ENCODE assay signal across 20 mouse cellular contexts in the genomic region with DNA sequence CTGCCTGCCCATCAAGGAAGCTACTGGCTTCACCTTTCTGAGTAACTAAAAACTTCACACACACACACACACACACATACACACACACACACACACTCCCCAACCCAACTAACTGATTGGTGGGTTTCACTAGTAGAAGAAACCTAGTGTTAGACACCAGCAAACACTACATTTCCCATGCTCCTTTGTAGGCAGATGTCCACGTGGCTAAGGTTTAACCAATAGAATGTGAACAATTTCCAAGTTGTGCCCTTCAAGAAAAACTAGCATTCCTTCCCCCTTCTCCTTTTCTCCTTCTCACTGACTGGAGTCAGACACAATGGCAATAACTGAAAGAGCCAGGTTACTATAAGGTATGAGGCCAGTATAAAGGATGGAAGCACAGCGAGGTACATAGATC.
DNase-seq lines count a peak whose midpoint lies in the region; ATAC-seq and TF ChIP-seq lines count a peak whose summit lies in the region.
"Had no signal": no experiment of that assay in that cellular context is flagged by ENCODE, and none has a peak within 500 bp of the region (broad histone marks: within the 10 kb centered on the region; RNA-seq: fewer than 3 reads in every experiment).

No protein-coding gene starts in this region.

- no peak overlapping the region for H3ac ChIP-seq in myocyte (ENCODE audit: control insufficient read depth, insufficient read length)

- no peak overlapping the region for H3K4me2 ChIP-seq in midbrain, embryonic 11.5 days
- H3K4me2 ChIP-seq in midbrain, embryonic 15.5 days = no peak overlapping the region
- no peak overlapping the region for H3K4me2 ChIP-seq in myocyte (ENCODE audit: low read depth)
- H3K4me2 ChIP-seq: embryonic facial prominence, embryonic 12.5 days; forebrain, embryonic 13.5 days; forebrain, embryonic 15.5 days had no signal

- ATAC-seq in midbrain, embryonic 11.5 days (ENCODE audit: low FRiP score) = no peak
- no peak for ATAC-seq in midbrain, embryonic 15.5 days (replicated peaks)
- ATAC-seq: activated CD4-positive, CD25-positive, alpha-beta regulatory T cell, adult 4 months; forebrain, embryonic 13.5 days; forebrain, embryonic 15.5 days had no signal

- H3K36me3 ChIP-seq in midbrain, embryonic 11.5 days (ENCODE audit: control insufficient read depth, insufficient read depth, low read length) = no peaks in the 10 kb centered on the region
- no peaks in the 10 kb centered on the region for H3K36me3 ChIP-seq in midbrain, embryonic 15.5 days (replicated peaks)
- H3K36me3 ChIP-seq in ES-E14 (ENCODE audit: control insufficient read depth, insufficient read depth, low read length, poor library complexity, severe bottlenecking) = no peaks in the 10 kb centered on the region
- H3K36me3 ChIP-seq in myocyte (ENCODE audit: control insufficient read depth, insufficient read depth) = no peaks in the 10 kb centered on the region
- H3K36me3 ChIP-seq: embryonic facial prominence, embryonic 10.5 days; embryonic facial prominence, embryonic 12.5 days; forebrain, embryonic 15.5 days had no signal

- DNase-seq in midbrain, embryonic 11.5 days (ENCODE audit: low spot score, missing footprints) = peak; percentile 23
- DNase-seq in ES-E14 (ENCODE audit: low read depth, low spot score) = no peak
- DNase-seq in retina, embryonic 14.5 days (ENCODE audit: low spot score) = no peak
- DNase-seq in right cerebral cortex, postnatal 25 days = no peak
- DNase-seq: adrenal gland, adult 8-10 months; adrenal gland, postnatal 14 days; adrenal gland, postnatal 36 days; B cell, adult 2 months; cerebellum, adult 11-12 months; cerebellum, adult 2 months; cerebellum, adult 9-10 months; cerebellum, postnatal 10 days; cerebellum, postnatal 25 days had no signal

- no peak for TF ChIP-seq POLR2A in myocyte (IDR thresholded peaks at IDR 0.05; ENCODE audit: insufficient read length, low read depth)

- H3K27me3 ChIP-seq in midbrain, embryonic 11.5 days (ENCODE audit: control insufficient read depth, insufficient read depth, low read length) = no peaks in the 10 kb centered on the region
- no peaks in the 10 kb centered on the region for H3K27me3 ChIP-seq in midbrain, embryonic 15.5 days (replicated peaks)
- no peaks in the 10 kb centered on the region for H3K27me3 ChIP-seq in myocyte (ENCODE audit: control insufficient read depth, insufficient read depth, insufficient read length)
- H3K27me3 ChIP-seq: embryonic facial prominence, embryonic 12.5 days; forebrain, embryonic 13.5 days; forebrain, embryonic 15.5 days had no signal

- no peaks in the 10 kb centered on the region for H3K79me2 ChIP-seq in myocyte (ENCODE audit: control insufficient read depth, insufficient read depth)

- whole genome bisulfite sequencing in midbrain, embryonic 11.5 days = 81% methylated on average over 2 of the region's 2 CpGs
- WGBS in midbrain, embryonic 15.5 days = 76% methylated on average over 2 of the region's 2 CpGs

- H3K4me3 ChIP-seq in midbrain, embryonic 11.5 days (ENCODE audit: low read depth, low read length) = no peak overlapping the region
- no peak overlapping the region for H3K4me3 ChIP-seq in midbrain, embryonic 15.5 days
- no peak overlapping the region for H3K4me3 ChIP-seq in ES-E14 (ENCODE audit: insufficient read depth in 1 of 2, low read depth in 1 of 2, low read length in 2 of 2, poor library complexity in 1 of 2, severe bottlenecking in 1 of 2)
- no peak overlapping the region for H3K4me3 ChIP-seq in myocyte
- H3K4me3 ChIP-seq: embryonic facial prominence, embryonic 10.5 days; embryonic facial prominence, embryonic 12.5 days; forebrain, embryonic 13.5 days; forebrain, embryonic 15.5 days had no signal

- no peaks in the 10 kb centered on the region for H3K9me3 ChIP-seq in midbrain, embryonic 11.5 days (ENCODE audit: control insufficient read depth, low read length)
- no peaks in the 10 kb centered on the region for H3K9me3 ChIP-seq in midbrain, embryonic 15.5 days
- no peaks in the 10 kb centered on the region for H3K9me3 ChIP-seq in ES-E14 (ENCODE audit: control insufficient read depth, insufficient read depth, low read depth, low read length)
- H3K9me3 ChIP-seq: embryonic facial prominence, embryonic 10.5 days; embryonic facial prominence, embryonic 12.5 days; forebrain, embryonic 13.5 days; forebrain, embryonic 15.5 days had no signal

- no peak overlapping the region for H3K27ac ChIP-seq in midbrain, embryonic 11.5 days (ENCODE audit: low read depth, low read length)
- H3K27ac ChIP-seq in midbrain, embryonic 15.5 days = no peak overlapping the region
- H3K27ac ChIP-seq in ES-E14 (ENCODE audit: insufficient read depth, low read depth, low read length, poor library complexity, severe bottlenecking) = no peak overlapping the region
- H3K27ac ChIP-seq: embryonic facial prominence, embryonic 10.5 days; embryonic facial prominence, embryonic 12.5 days; forebrain, embryonic 13.5 days; forebrain, embryonic 15.5 days had no signal

- in situ Hi-C loops in ES-E14 (cut with MboI; ENCODE audit: low sequenced_read_pairs in 2 of 2, unreplicated experiment in 2 of 2) = no loop called here

- H3K9ac ChIP-seq in midbrain, embryonic 11.5 days (ENCODE audit: low read length) = no peak overlapping the region
- no peak overlapping the region for H3K9ac ChIP-seq in midbrain, embryonic 15.5 days
- no peak overlapping the region for H3K9ac ChIP-seq in ES-E14 (ENCODE audit: insufficient read depth, low read depth, low read length, poor library complexity, severe bottlenecking)
- H3K9ac ChIP-seq: embryonic facial prominence, embryonic 12.5 days; forebrain, embryonic 13.5 days; forebrain, embryonic 15.5 days had no signal

- H3K4me1 ChIP-seq in midbrain, embryonic 11.5 days (ENCODE audit: control insufficient read depth, insufficient read depth, low read length) = no peaks in the 10 kb centered on the region
- H3K4me1 ChIP-seq in midbrain, embryonic 15.5 days = no peaks in the 10 kb centered on the region
- no peaks in the 10 kb centered on the region for H3K4me1 ChIP-seq in ES-E14 (ENCODE audit: control insufficient read depth in 2 of 2, insufficient read depth in 2 of 2, low read length in 2 of 2, poor library complexity in 1 of 2)
- H3K4me1 ChIP-seq: embryonic facial prominence, embryonic 12.5 days had no signal

TF ChIP-seq in ES-E14, 5 proteins besides CTCF, POLR2A, EP300 and RAD21:
- no peak for TF ChIP-seq CHD2 (IDR thresholded peaks at IDR 0.05; ENCODE audit: low read depth, low read length)
- no peak for TF ChIP-seq ZNF384 (IDR thresholded peaks at IDR 0.05; ENCODE audit: low read depth, low read length)
- peak; percentile 76 for TF ChIP-seq HCFC1 (IDR thresholded peaks at IDR 0.05; ENCODE audit: borderline replicate concordance, insufficient read depth, low read length)
- TF ChIP-seq ZC3H11A (IDR thresholded peaks at IDR 0.05; ENCODE audit: borderline replicate concordance, low read depth, low read length) = no peak
- TF ChIP-seq MAFK (IDR thresholded peaks at IDR 0.05; ENCODE audit: insufficient read depth, low read depth, low read length) = no peak

TF ChIP-seq in myocyte, 11 proteins besides CTCF, POLR2A, EP300 and RAD21:
- TF ChIP-seq MYOG (IDR thresholded peaks at IDR 0.05; ENCODE audit: control insufficient read depth in 1 of 3, insufficient read depth in 1 of 3, insufficient read length in 2 of 3, low read depth in 2 of 3) (no peak), USF1 (IDR thresholded peaks at IDR 0.05; ENCODE audit: low read depth) (peak; percentile 6), SRF (IDR thresholded peaks at IDR 0.05; ENCODE audit: control insufficient read depth, insufficient read length, low read depth) (no peak)
TF ChIP-seq in myocyte: peak in this region for 1.
